Mouse (Mus musculus): Measurements from ENCODE around the gene Scaf1.

- no peak for TF ChIP-seq CTCF (IDR thresholded peaks at IDR 0.05; ENCODE audit: low read depth, low read length)
- no peak for TF ChIP-seq POLR2A (IDR thresholded peaks at IDR 0.05; ENCODE audit: borderline replicate concordance, low read depth, low read length)
These were observed 60.5 kb downstream of the Scaf1 start for GRCm38 (mm10) chr7:44955628-44956027.
